In genomic region chr7:109244776-109245175, GRCm38 (mm10) we compare ENCODE assay signal across 25 mouse cellular contexts.
"Had no signal": no experiment of that assay in that cellular context is flagged by ENCODE, and none has a peak within 500 bp of the region (broad histone marks: within the 10 kb centered on the region; RNA-seq: fewer than 3 reads in every experiment).

No protein-coding gene starts in this region.

- H3K4me1 ChIP-seq: heart, embryonic 13.5 days; liver, embryonic 12.5 days had no signal

- ATAC-seq: hindbrain, postnatal 0 days; intestine, embryonic 16.5 days; liver, embryonic 12.5 days had no signal

- H3K9me3 ChIP-seq: heart, embryonic 13.5 days; heart, embryonic 15.5 days; hindbrain, embryonic 10.5 days; hindbrain, embryonic 12.5 days; limb, embryonic 13.5 days; limb, embryonic 15.5 days; liver, embryonic 12.5 days had no signal

- H3K27me3 ChIP-seq: hindbrain, embryonic 12.5 days; limb, embryonic 15.5 days; liver, embryonic 12.5 days had no signal

- H3K27ac ChIP-seq: heart, embryonic 13.5 days; heart, embryonic 15.5 days; hindbrain, embryonic 10.5 days; hindbrain, embryonic 12.5 days; hindbrain, embryonic 14.5 days; hindbrain, postnatal 0 days; limb, embryonic 13.5 days; limb, embryonic 15.5 days; liver, embryonic 12.5 days; liver, embryonic 14.5 days had no signal

- H3K4me3 ChIP-seq: heart, embryonic 13.5 days; heart, embryonic 15.5 days; hindbrain, embryonic 10.5 days; hindbrain, embryonic 12.5 days; limb, embryonic 13.5 days; limb, embryonic 15.5 days; liver, embryonic 12.5 days had no signal

- H3K9ac ChIP-seq: heart, embryonic 13.5 days; heart, embryonic 15.5 days; hindbrain, embryonic 12.5 days; hindbrain, embryonic 14.5 days; limb, embryonic 13.5 days; limb, embryonic 15.5 days; liver, embryonic 12.5 days; liver, embryonic 14.5 days had no signal

- H3K4me2 ChIP-seq: heart, embryonic 11.5 days; heart, embryonic 13.5 days; heart, embryonic 15.5 days; hindbrain, embryonic 12.5 days; hindbrain, embryonic 14.5 days; limb, embryonic 13.5 days; limb, embryonic 15.5 days; liver, embryonic 12.5 days had no signal

- DNase-seq: gastrocnemius, postnatal 14 days; gastrocnemius, postnatal 36 days; heart, adult 18-20 months; heart, postnatal 14 days; heart, postnatal 36 days; kidney, adult 18-20 months; kidney, adult 8-10 months; kidney, postnatal 10 days; kidney, postnatal 25 days; kidney, postnatal 4 days; layer of hippocampus, adult 9-11 months; layer of hippocampus, postnatal 36 days; left cerebral cortex, postnatal 4 days had no signal

- H3K36me3 ChIP-seq: heart, embryonic 13.5 days; heart, embryonic 15.5 days; hindbrain, embryonic 10.5 days; hindbrain, embryonic 12.5 days; limb, embryonic 13.5 days; limb, embryonic 15.5 days; liver, embryonic 12.5 days had no signal
